Mouse (Mus musculus) lung, postnatal 0 days (tissue): ENCODE results near the gene 1700016D06Rik.

ENCODE experiments used
- CTCF ChIP-seq: IDR thresholded peaks from 2 replicates; pipeline ENCODE4 v1.5.1; 2016; ENCODE audit warnings: antibody characterized with exemption, mild to moderate bottlenecking
- EP300 ChIP-seq: IDR thresholded peaks from 2 replicates; pipeline ENCODE4 v1.6.1; 2016; ENCODE audit warnings: antibody characterized with exemption, mild to moderate bottlenecking, control low read depth

- TF ChIP-seq CTCF (no peak), EP300 (no peak)
These were observed 9.6 kb downstream of the 1700016D06Rik start for GRCm38 (mm10) chr8:11691284-11691683.
